Mouse (Mus musculus): Measurements from ENCODE around the gene Psmc6.

The Psmc6 gene

GRCm38 (mm10) chr14:45329589-45330181, at the start of gene Psmc6:
Gene Psmc6 (plus strand): TSS chr14:45329788.
- peak; percentile 89 to 95 for DNase-seq (ENCODE audit: low spot score in 2 of 2)

GRCm38 (mm10) chr14:45282066-45282465, 47.5 kb upstream of the Psmc6 start:
- DNase-seq (ENCODE audit: low spot score in 2 of 2): no peak

- DNase-seq (ENCODE audit: low spot score in 2 of 2): no peak
Measured at GRCm38 (mm10) chr14:45291608-45292007, 38.0 kb upstream of the Psmc6 start.

- DNase-seq (ENCODE audit: low spot score in 2 of 2): no peak
Measured at GRCm38 (mm10) chr14:45303939-45304338, 25.6 kb upstream of the Psmc6 start.

- no peak for DNase-seq (ENCODE audit: low spot score in 2 of 2)
Measured at GRCm38 (mm10) chr14:45304389-45304788, 25.2 kb upstream of the Psmc6 start.

- DNase-seq (ENCODE audit: low spot score in 2 of 2): no peak
Measured at GRCm38 (mm10) chr14:45305852-45306251, 23.7 kb upstream of the Psmc6 start.

GRCm38 (mm10) chr14:45307630-45308328, 21.8 kb upstream of the Psmc6 start:
- DNase-seq (ENCODE audit: low spot score in 2 of 2): no peak

- DNase-seq (ENCODE audit: low spot score in 2 of 2): no peak
Measured at GRCm38 (mm10) chr14:45309646-45310045, 19.9 kb upstream of the Psmc6 start.

GRCm38 (mm10) chr14:45310101-45310500, 19.5 kb upstream of the Psmc6 start:
- no peak for DNase-seq (ENCODE audit: low spot score in 2 of 2)

- DNase-seq (ENCODE audit: low spot score in 2 of 2): no peak
Measured at GRCm38 (mm10) chr14:45316927-45317326, 12.7 kb upstream of the Psmc6 start.

- DNase-seq (ENCODE audit: low spot score in 2 of 2): no peak
Measured at GRCm38 (mm10) chr14:45317921-45318411, 11.6 kb upstream of the Psmc6 start.

GRCm38 (mm10) chr14:45318426-45319236, 11.0 kb upstream of the Psmc6 start, which contains the start of gene Ero1l:
Gene Ero1l (minus strand): TSS chr14:45318771.
- peak; percentile 80 to 91 for DNase-seq (ENCODE audit: low spot score in 2 of 2)

- no peak for DNase-seq (ENCODE audit: low spot score in 2 of 2)
Measured at GRCm38 (mm10) chr14:45319237-45319610, 10.4 kb upstream of the Psmc6 start.

- DNase-seq (ENCODE audit: low spot score in 2 of 2): no peak
Measured at GRCm38 (mm10) chr14:45320111-45320510, 9.5 kb upstream of the Psmc6 start.

GRCm38 (mm10) chr14:45321067-45321466, 8.5 kb upstream of the Psmc6 start:
- DNase-seq (ENCODE audit: low spot score in 2 of 2): no peak

- DNase-seq (ENCODE audit: low spot score in 2 of 2): no peak
Measured at GRCm38 (mm10) chr14:45321622-45322021, 8.0 kb upstream of the Psmc6 start.

- no peak for DNase-seq (ENCODE audit: low spot score in 2 of 2)
Measured at GRCm38 (mm10) chr14:45322450-45322849, 7.1 kb upstream of the Psmc6 start.

- DNase-seq (ENCODE audit: low spot score in 2 of 2): no peak
Measured at GRCm38 (mm10) chr14:45323320-45323719, 6.3 kb upstream of the Psmc6 start.

GRCm38 (mm10) chr14:45325471-45325870, 4.1 kb upstream of the Psmc6 start:
- no peak for DNase-seq (ENCODE audit: low spot score in 2 of 2)

- no peak for DNase-seq (ENCODE audit: low spot score in 2 of 2)
Measured at GRCm38 (mm10) chr14:45328072-45328713, 1.4 kb upstream of the Psmc6 start.

GRCm38 (mm10) chr14:45329018-45329588, 485 bp upstream of the Psmc6 start:
- DNase-seq (ENCODE audit: low spot score in 2 of 2): no peak
